Mouse (Mus musculus): ENCODE measurements around the gene Cfap61.

DNA sequence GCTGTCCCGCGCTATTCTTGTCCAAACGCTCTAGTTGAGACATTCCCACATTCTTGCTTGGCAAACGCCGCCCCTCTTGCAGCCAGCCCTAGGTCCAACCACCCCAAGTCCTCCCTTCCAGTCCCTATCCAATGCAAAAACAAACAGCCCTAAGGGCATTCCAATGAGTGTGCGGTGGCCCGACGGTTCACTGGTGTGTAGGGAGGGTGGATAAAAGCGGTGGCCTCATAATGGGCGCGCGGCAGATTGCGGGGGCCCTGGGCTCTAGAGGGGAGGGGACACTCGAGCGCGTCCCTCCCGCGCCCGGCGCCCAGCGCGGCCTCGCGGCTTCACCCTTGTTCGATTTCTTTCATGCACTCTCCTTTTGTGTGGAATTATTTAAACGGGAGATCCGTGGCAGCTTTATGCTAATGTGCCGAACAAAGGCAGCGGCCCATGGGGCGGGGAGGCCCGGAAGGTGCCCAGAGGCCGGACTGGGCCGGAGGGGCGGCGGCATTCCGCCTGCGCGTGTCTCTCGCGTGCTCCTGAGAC is 283.6 kb downstream of the Cfap61 start:
- no peak for TF ChIP-seq POLR2A (IDR thresholded peaks at IDR 0.05; ENCODE audit: insufficient read depth, low read depth, low read length)
- no peak for TF ChIP-seq CTCF (IDR thresholded peaks at IDR 0.05)

Measured in heart, adult 2 months (tissue).